Mouse (Mus musculus): ENCODE data around the gene Cdh22.

The Cdh22 gene

GRCm38 (mm10) chr2:165160466-165160865 lies 74.2 kb downstream of the Cdh22 start:
- in situ Hi-C loops (cut with MboI, MseI), result loop anchor here (10.0 to 25.0 kb wide), 3 partner anchors 444 to 1896 kb away; no protein-coding TSS in a partner anchor

DNA sequence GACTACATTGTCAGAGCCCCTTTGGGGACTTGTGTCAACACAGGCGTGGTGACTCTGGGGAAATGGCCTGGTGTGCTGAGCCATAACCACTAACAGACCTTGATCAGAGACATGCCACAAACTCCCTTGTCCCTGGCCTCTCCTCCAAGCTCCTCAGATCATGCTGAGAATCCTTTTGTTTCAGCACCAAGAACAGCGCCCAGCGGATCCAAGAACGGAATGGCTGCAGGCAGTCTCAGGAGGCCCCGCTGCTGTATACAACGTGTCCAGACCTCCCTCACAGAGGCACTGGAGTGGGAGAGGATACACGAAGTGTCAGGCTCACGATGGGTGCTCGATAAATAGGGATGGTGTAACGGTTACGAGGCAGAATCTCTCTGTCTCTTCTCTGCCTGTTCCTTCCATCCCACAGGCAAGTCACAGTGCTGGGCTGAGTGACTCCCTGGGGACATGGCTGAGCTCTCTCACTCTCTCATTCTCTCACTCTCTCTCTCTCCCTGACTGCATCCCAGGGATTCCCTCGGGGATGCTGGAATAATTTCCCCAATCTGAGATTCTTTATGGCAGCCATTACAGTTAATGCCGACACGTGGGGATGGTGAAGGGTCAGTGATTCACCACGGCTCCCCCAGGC lies 75.5 kb downstream of the Cdh22 start:
- in situ Hi-C loops (cut with MboI, MseI), result loop anchor here in 1 of 2 experiments (25.0 kb wide), 1 partner anchor 1222 kb away; no protein-coding TSS in a partner anchor

- in situ Hi-C loops (cut with MboI, MseI), result loop anchor here in 1 of 2 experiments (25.0 kb wide), 1 partner anchor 1221 kb away; no protein-coding TSS in a partner anchor
Observed at GRCm38 (mm10) chr2:165158317-165158716, 76.3 kb downstream of the Cdh22 start.

DNA sequence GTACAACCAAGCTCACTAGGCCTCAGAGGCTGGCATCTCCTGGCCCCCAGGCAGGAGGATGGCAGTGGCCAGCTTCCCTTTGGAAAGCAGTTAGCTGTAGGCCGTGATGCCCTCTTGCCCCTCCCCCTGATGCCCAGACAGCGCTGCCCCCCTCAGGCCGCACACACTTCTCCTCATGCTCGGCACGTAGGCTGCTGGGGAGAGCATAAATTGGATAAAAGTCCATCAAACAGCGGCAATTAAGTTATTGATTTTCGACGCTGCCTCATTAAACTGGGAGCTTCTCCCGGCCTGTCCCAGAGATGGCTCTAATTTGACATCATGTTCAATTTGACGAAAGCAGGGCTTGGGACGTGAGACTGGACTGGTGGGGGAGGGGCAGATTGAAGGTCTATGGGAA lies 76.8 kb downstream of the Cdh22 start:
- in situ Hi-C loops (cut with MboI, MseI), result loop anchor here in 1 of 2 experiments (25.0 kb wide), 1 partner anchor 1221 kb away; no protein-coding TSS in a partner anchor

GRCm38 (mm10) chr2:165153006-165153405 lies 81.6 kb downstream of the Cdh22 start:
- in situ Hi-C loops (cut with MboI, MseI), result loop anchor here in 1 of 2 experiments (25.0 kb wide), 1 partner anchor 1216 kb away; no protein-coding TSS in a partner anchor

DNA sequence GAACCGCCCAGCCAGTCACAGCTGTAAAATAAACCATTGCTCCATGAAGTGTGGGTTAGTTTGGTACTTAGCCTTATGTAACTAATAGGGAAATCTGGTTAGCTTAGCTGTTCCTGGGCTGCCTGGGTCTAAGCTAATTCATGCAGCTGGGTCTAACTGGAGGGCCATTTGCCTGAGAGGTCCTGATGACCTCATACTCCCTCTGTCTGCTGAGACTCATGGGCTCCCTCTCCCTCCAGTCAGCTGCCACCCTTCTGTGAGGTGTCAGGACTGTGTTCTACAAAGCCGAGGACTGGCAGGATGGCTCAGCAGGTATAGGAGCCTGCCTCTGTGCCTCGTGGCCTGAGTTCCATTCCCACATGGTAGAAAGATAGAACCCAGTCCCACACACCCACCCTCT lies 84.9 kb downstream of the Cdh22 start:
- in situ Hi-C loops (cut with MboI, MseI), result loop anchor here in 1 of 2 experiments (25.0 kb wide), 1 partner anchor 1212 kb away; no protein-coding TSS in a partner anchor

DNA sequence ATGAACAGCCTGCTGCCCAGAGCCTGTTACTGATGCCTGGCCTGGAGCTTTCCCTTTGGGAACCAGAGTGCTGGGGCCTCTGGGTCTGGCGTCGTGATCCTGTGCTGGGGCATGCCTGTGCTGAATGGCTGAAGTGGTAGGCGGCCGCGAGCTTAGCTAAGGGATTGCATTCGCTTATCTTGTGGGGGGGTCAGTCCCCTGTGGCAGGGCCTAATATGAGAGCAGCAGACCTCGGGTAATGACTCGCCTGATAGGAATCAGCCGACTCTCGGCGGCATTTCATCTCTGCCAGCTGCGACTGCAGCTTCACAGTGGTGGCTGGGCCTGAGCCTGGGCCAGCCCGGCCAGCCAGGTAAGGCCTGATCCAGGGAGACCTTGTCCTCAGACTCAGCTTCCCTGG lies 88.8 kb downstream of the Cdh22 start:
- in situ Hi-C loops (cut with MboI, MseI), result no loop called here

- in situ Hi-C loops (cut with MboI, MseI), result no loop called here
Observed at GRCm38 (mm10) chr2:165143487-165143886, 91.2 kb downstream of the Cdh22 start.

GRCm38 (mm10) chr2:165136049-165136448 lies 98.6 kb downstream of the Cdh22 start:
- in situ Hi-C loops (cut with MboI, MseI), result no loop called here

DNA sequence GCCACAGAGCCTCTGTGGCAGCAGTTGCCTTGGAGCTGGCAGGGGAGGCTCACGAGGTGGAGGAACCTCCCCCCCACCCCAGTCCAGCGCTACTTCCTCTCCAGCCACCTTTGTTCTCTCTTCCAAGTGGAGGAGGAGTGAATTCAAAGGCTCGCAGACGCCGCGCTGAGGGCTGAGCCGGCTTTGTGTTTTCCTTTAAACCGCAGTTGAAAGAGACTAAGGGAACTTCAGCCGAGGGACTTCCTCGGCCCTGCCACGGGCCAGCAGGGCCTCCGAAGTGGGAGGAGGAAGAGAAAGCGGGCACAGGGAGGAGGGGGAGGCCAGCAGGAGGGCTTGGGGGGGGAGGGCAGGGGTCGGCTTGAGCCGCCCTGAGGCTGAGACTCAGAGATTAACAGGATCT lies 101.1 kb downstream of the Cdh22 start:
- in situ Hi-C loops (cut with MboI, MseI), result no loop called here

DNA sequence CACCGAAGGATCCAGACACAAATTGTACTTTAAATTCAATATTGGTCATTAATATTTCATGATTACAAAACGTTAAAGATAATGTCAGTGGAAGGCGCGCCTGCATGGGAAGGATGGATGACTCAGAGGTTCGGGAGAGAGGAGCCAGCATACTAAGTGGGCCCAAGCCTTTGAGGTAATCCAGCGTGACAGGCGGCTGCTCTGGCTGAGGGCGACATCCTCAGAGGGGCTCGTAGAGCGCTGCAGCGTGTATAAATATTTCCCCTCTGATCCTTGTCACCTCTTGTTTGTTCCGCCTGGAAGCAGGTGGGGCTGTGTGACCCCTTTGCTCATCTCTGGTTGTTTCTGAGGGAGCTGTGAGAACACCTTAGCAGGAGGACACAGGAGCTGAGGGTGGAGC lies 103.2 kb downstream of the Cdh22 start:
- in situ Hi-C loops (cut with MboI, MseI), result no loop called here

- in situ Hi-C loops (cut with MboI, MseI), result no loop called here
Observed at GRCm38 (mm10) chr2:165129189-165129588, 105.5 kb downstream of the Cdh22 start.

DNA sequence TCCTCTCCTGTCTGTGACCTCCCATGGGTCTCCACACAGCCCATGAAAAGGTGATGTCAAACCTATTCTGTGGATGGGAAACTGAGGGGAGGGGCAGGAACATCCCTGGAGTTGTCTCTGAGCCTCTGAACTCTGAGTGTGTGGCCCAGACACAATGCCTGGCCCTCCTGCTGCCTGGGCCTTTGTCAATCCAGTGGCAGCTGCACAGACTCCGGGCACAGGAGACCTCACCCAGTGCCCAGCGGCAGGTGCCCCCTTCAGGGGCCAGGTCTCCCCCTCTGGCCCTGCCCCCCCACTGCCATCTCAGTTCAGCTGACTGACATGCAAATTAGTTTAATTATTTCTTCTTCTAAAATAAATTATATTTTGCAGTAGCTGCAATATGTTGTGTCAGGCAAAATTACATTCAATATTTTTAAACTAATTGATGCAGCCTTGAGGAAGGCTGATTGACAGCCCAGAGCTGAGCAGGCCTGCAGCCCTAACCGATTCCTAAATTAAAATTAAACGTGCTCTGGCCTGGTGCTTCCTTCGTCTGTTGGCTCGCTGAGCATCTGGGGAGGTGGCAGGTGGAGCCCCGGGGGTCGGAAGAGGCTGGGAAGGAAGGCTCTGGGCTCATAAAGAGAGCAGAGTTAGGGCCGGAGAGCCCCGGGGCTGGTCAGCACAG lies 107.6 kb downstream of the Cdh22 start:
- in situ Hi-C loops (cut with MboI, MseI), result no loop called here

- in situ Hi-C loops (cut with MboI, MseI), result no loop called here
Observed at GRCm38 (mm10) chr2:165121206-165121840, 113.3 kb downstream of the Cdh22 start.

DNA sequence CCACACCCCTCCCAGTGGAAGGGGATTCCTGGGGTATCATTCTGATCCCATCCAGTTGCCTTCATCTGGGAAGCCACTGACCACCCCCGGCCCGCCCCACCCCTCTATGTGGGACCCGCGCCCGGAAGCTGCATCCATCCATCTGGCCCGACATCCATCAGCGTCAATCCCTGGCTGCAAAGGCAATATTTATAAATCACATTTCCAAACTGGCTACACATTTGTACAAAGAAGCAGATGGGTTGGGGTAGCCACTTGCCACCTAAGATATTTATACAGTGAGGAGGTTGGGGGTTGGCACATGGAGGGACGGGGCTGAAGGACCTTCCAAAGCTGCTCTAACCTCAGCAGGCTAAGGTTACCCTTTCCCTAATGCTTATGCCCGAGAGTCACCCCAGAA lies 113.9 kb downstream of the Cdh22 start:
- in situ Hi-C loops (cut with MboI, MseI), result no loop called here

- in situ Hi-C loops (cut with MboI, MseI), result no loop called here
Observed at GRCm38 (mm10) chr2:165113733-165114132, 120.9 kb downstream of the Cdh22 start.

GRCm38 (mm10) chr2:165112149-165112548 lies 122.5 kb downstream of the Cdh22 start:
- in situ Hi-C loops (cut with MboI, MseI), result no loop called here

DNA sequence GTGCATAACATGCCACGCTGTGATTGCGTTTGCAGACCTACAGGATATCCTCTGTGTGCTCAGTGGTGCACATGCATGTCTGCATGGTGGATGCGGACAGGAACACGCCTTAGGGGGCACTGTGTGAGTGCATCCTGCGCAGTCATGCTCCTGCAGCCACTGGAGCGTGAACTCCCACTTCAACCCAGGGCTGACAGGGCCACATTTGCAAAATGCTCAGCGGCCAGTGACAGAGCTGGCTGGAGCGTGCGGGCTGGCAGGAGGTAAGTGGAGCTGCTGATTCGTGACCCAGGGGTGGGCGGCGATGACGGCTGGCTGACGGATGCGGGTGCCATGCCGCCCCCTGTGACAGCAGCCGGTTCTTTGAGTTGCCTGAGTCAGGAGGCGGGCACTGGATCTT lies 128.1 kb downstream of the Cdh22 start:
- in situ Hi-C loops (cut with MboI, MseI), result no loop called here

GRCm38 (mm10) chr2:165105513-165106079 lies 129.1 kb downstream of the Cdh22 start:
- in situ Hi-C loops (cut with MboI, MseI), result no loop called here

- in situ Hi-C loops (cut with MboI, MseI), result no loop called here
Observed at GRCm38 (mm10) chr2:165102920-165103319, 131.7 kb downstream of the Cdh22 start.

DNA sequence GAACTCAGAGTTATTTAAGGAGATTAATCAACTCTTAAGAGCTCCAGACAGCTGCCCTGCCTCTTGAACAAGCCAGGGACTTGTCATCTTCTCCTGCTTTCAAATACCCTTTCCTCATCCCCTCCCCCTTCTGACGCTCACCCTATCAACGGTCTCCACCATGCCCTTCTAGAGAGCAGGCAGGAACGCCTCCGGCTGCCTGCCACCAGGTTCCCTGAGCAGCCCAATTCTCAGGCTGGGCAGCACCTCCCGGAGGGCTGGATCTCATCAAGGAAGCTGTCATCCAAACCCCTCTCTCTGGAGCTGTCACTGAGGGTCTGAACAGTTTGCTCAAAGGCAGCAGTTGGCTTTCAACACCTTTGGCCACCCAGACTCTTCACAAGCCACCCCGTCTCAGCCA lies 133.9 kb downstream of the Cdh22 start:
- in situ Hi-C loops (cut with MboI, MseI), result no loop called here

DNA sequence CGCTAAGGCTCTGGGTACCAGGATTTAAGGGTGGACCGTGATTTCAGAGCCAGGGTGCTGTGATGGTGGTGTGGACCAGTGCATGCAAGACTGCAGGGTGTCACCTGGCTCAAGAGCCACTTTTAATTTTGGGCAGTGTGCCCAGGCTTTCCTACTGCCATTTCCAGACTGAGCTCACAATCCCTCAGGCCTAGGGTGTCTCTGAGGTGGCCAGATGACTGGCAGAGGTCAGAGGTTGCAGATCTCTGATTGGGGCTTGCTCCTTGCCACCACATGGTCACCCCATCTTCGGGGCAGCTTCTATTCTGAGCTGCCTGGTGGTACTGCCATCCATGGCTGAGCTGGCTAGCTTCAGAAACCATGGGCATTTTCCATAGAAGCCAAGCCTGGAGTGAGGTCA lies 135.8 kb downstream of the Cdh22 start:
- in situ Hi-C loops (cut with MboI, MseI), result no loop called here
